Mouse (Mus musculus) cortical plate, adult 2 months (tissue): ENCODE data around the gene Olfr461.

Experiments used
- CTCF ChIP-seq: fragments of 200-500 bp; IDR thresholded peaks from 2 replicates; pipeline ENCODE4 v1.5.1; 2011; ENCODE audit warnings: mild to moderate bottlenecking, control low read depth, low read length; ENCODE audit not compliant: insufficient read depth; ENCODE audit errors: extremely low read depth
- POLR2A ChIP-seq: fragments of 200-500 bp; IDR thresholded peaks from 2 replicates; pipeline ENCODE4 v1.6.1; 2011; ENCODE audit warnings: mild to moderate bottlenecking, low read length, control low read depth; ENCODE audit not compliant: insufficient read depth; ENCODE audit errors: extremely low read depth

DNA sequence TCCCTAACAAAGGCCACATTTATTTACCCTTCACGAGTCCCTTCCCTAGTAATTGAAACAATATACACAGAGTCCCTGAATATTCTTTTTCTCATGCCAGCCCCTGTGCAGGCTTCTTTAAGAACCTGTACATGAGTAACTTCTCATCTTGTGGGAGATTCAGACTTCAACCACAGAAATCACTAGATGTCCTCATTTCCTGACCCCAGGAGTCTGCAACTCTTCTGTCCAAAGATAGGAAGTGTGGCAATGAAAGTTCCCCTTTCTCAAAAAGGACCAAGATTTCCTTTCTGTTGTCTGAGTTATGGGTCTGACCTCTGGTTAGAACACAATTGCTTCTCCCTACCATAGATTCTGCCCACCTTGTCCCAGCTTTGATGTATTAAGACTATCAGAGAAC is 21.5 kb upstream of the Olfr461 start:
- TF ChIP-seq CTCF (no peak), POLR2A (no peak)
